Mouse (Mus musculus) hindbrain, embryonic 11.5 days (tissue): ENCODE results near the gene Fam160a1. TPM values are rescaled to one million over a fixed set of nuclear protein-coding genes. Genes with fewer than 3 reads are reported as not detected.

ENCODE experiments used
- ATAC-seq: fragments of 200-750 bp; cut with Nextera tagmentation; 2 replicates; pipeline ENCODE4 v1.8.0; 2017; ENCODE audit warnings: mild to moderate bottlenecking, moderate TSS enrichment, moderate library complexity; ENCODE audit not compliant: low FRiP score
- DNase-seq: peaks from one replicate; pipeline ENCODE4 v3.0.0-alpha.2; 2015; ENCODE audit warnings: low spot score
- H3K27ac ChIP-seq: fragments of 300-500 bp; sonication (generic); 2 replicates; pipeline ENCODE4 v1.5.1; 2014; ENCODE audit warnings: mild to moderate bottlenecking, low read depth, low read length
- H3K27me3 ChIP-seq: fragments of 300-500 bp; sonication (generic); 2 replicates; pipeline ENCODE4 v1.6.1; 2014; ENCODE audit warnings: mild to moderate bottlenecking, low read length, moderate library complexity, mixed read lengths; ENCODE audit not compliant: control insufficient read depth, insufficient read depth
- H3K36me3 ChIP-seq: fragments of 300-500 bp; sonication (generic); 2 replicates; pipeline ENCODE4 v1.6.1; 2014; ENCODE audit warnings: mild to moderate bottlenecking, low read length, moderate library complexity, mixed read lengths; ENCODE audit not compliant: control insufficient read depth, insufficient read depth
- H3K4me1 ChIP-seq: fragments of 300-500 bp; sonication (generic); replicated peaks from 2 replicates; pipeline ENCODE4 v1.6.1; 2014; ENCODE audit warnings: low read length, mixed read lengths; ENCODE audit not compliant: control insufficient read depth, insufficient read depth
- H3K4me2 ChIP-seq: fragments of 300-500 bp; sonication (generic); replicated peaks from 2 replicates; pipeline ENCODE4 v1.6.1; 2014; ENCODE audit warnings: mild to moderate bottlenecking, low read depth, low read length
- H3K4me3 ChIP-seq: fragments of 300-500 bp; sonication (generic); 2 replicates; pipeline ENCODE4 v1.5.1; 2014; ENCODE audit warnings: low read depth, low read length
- H3K9ac ChIP-seq: fragments of 300-500 bp; sonication (generic); 2 replicates; pipeline ENCODE4 v1.6.1; 2014; ENCODE audit warnings: low read depth, low read length
- H3K9me3 ChIP-seq: fragments of 300-500 bp; sonication (generic); 2 replicates; pipeline ENCODE4 v1.6.1; 2016; ENCODE audit warnings: low read length; ENCODE audit not compliant: control insufficient read depth
- WGBS: fragments of 180-500 bp; shearing (Covaris S2); extraction: QIAGEN DNeasy Blood & Tissue Kit; methylation state at CpG from one replicate; pipeline ENCODE4 v1.1.7; 2014; 5-methylcytosine and 5-hydroxymethylcytosine counted together
- polyA plus RNA-seq: library from polyadenylated mRNA; unstranded; fragments of >200 nt; fragmentation: Nextera tagmentation; extraction: Ambion mirVana; gene quantifications from 2 replicates; pipeline ENCODE4 v1.2.1, GENCODE M21; 2014

Gene Fam160a1
- polyA plus RNA-seq, 1 experiment from 2014 or later, result 0.60 TPM

- 93% methylated on average over 6 of the region's 6 CpGs for WGBS
- H3K9ac ChIP-seq, result no peak overlapping the region
- no peaks in the 10 kb centered on the region for H3K36me3 ChIP-seq
- H3K4me1 ChIP-seq, result no peaks in the 10 kb centered on the region
- H3K4me3 ChIP-seq, result no peak overlapping the region
- no peak for DNase-seq
- no peaks in the 10 kb centered on the region for H3K9me3 ChIP-seq
- no peak for ATAC-seq
- no peaks in the 10 kb centered on the region for H3K27me3 ChIP-seq
- no peak overlapping the region for H3K4me2 ChIP-seq
- H3K27ac ChIP-seq, result no peak overlapping the region
These were observed 149.4 kb downstream of the Fam160a1 start for GRCm38 (mm10) chr3:85667683-85668082.

GRCm38 (mm10) chr3:85666736-85667135, 150.4 kb downstream of the Fam160a1 start:
- H3K27ac ChIP-seq, result no peak overlapping the region
- no peak overlapping the region for H3K9ac ChIP-seq
- H3K4me1 ChIP-seq, result no peaks in the 10 kb centered on the region
- DNase-seq (no peak), ATAC-seq (no peak)
- H3K9me3 ChIP-seq, result no peaks in the 10 kb centered on the region
- H3K4me3 ChIP-seq, result no peak overlapping the region
- no peaks in the 10 kb centered on the region for H3K36me3 ChIP-seq
- H3K27me3 ChIP-seq, result no peaks in the 10 kb centered on the region
- WGBS, result 83% methylated on average over 12 of the region's 12 CpGs
- H3K4me2 ChIP-seq, result no peak overlapping the region

GRCm38 (mm10) chr3:85666166-85666565, 150.9 kb downstream of the Fam160a1 start:
- ATAC-seq (no peak), DNase-seq (no peak)
- H3K27me3 ChIP-seq, result no peaks in the 10 kb centered on the region
- no peaks in the 10 kb centered on the region for H3K4me1 ChIP-seq
- H3K27ac ChIP-seq, result no peak overlapping the region
- no peak overlapping the region for H3K4me2 ChIP-seq
- H3K9ac ChIP-seq, result no peak overlapping the region
- WGBS, result 73% methylated on average over 3 of the region's 3 CpGs
- H3K36me3 ChIP-seq, result no peaks in the 10 kb centered on the region
- no peaks in the 10 kb centered on the region for H3K9me3 ChIP-seq
- no peak overlapping the region for H3K4me3 ChIP-seq

- Histone ChIP-seq H3K36me3 (no peaks in the 10 kb centered on the region), H3K9ac (no peak overlapping the region), H3K4me2 (no peak overlapping the region), H3K4me1 (no peaks in the 10 kb centered on the region), H3K27me3 (no peaks in the 10 kb centered on the region), H3K27ac (no peak overlapping the region), H3K4me3 (no peak overlapping the region), H3K9me3 (no peaks in the 10 kb centered on the region)
- ATAC-seq, result no peak
- 84% methylated on average over 10 of the region's 10 CpGs for WGBS
- no peak for DNase-seq
These were observed 152.4 kb downstream of the Fam160a1 start for GRCm38 (mm10) chr3:85664591-85665171.

GRCm38 (mm10) chr3:85663826-85664225, 153.3 kb downstream of the Fam160a1 start:
- Histone ChIP-seq H3K4me3 (no peak overlapping the region), H3K27me3 (no peaks in the 10 kb centered on the region), H3K9ac (no peak overlapping the region), H3K4me2 (no peak overlapping the region), H3K36me3 (no peaks in the 10 kb centered on the region), H3K27ac (no peak overlapping the region), H3K9me3 (no peaks in the 10 kb centered on the region), H3K4me1 (no peaks in the 10 kb centered on the region)
- no peak for DNase-seq
- WGBS, result 77% methylated on average over 5 of the region's 5 CpGs
- no peak for ATAC-seq

- H3K27ac ChIP-seq, result no peak overlapping the region
- H3K4me2 ChIP-seq, result no peak overlapping the region
- H3K4me3 ChIP-seq, result no peak overlapping the region
- WGBS, result 86% methylated on average over 10 of the region's 10 CpGs
- H3K36me3 ChIP-seq, result no peaks in the 10 kb centered on the region
- no peaks in the 10 kb centered on the region for H3K4me1 ChIP-seq
- H3K9me3 ChIP-seq, result no peaks in the 10 kb centered on the region
- H3K27me3 ChIP-seq, result no peaks in the 10 kb centered on the region
- DNase-seq, result no peak
- no peak for ATAC-seq
- H3K9ac ChIP-seq, result no peak overlapping the region
These were observed 154.9 kb downstream of the Fam160a1 start for GRCm38 (mm10) chr3:85661926-85662813.

GRCm38 (mm10) chr3:85659681-85660080, 157.4 kb downstream of the Fam160a1 start:
- no peak overlapping the region for H3K4me2 ChIP-seq
- no peaks in the 10 kb centered on the region for H3K9me3 ChIP-seq
- ATAC-seq (no peak), DNase-seq (no peak)
- H3K27me3 ChIP-seq, result no peaks in the 10 kb centered on the region
- H3K9ac ChIP-seq, result no peak overlapping the region
- H3K4me1 ChIP-seq, result no peaks in the 10 kb centered on the region
- H3K4me3 ChIP-seq, result no peak overlapping the region
- no peaks in the 10 kb centered on the region for H3K36me3 ChIP-seq
- 93% methylated on average over 7 of the region's 7 CpGs for WGBS
- H3K27ac ChIP-seq, result no peak overlapping the region

- H3K27ac ChIP-seq, result no peak overlapping the region
- no peak for ATAC-seq
- no peak for DNase-seq
These were observed 161.6 kb downstream of the Fam160a1 start for GRCm38 (mm10) chr3:85655538-85655937.

More at GRCm38 (mm10) chr3:85655538-85655937, 161.6 kb downstream of the Fam160a1 start:
- H3K4me3 ChIP-seq, result no peak overlapping the region
- no peak overlapping the region for H3K9ac ChIP-seq
- no peaks in the 10 kb centered on the region for H3K9me3 ChIP-seq
- no peak overlapping the region for H3K4me2 ChIP-seq
- WGBS, result 94% methylated on average over 3 of the region's 3 CpGs
- H3K27me3 ChIP-seq, result no peaks in the 10 kb centered on the region
- no peaks in the 10 kb centered on the region for H3K4me1 ChIP-seq
- H3K36me3 ChIP-seq, result no peaks in the 10 kb centered on the region
